Mouse (Mus musculus): ENCODE results near the gene Wnt3a. TPM values are rescaled to one million over a fixed set of nuclear protein-coding genes. Genes with fewer than 3 reads are reported as not detected.
"Not testable (repeated sequence)": the region's sequence is repeated elsewhere in the genome, so short reads cannot be mapped to it uniquely, and the experiment has no call there.

Gene Wnt3a
- polyA plus RNA-seq, 1 experiment, result 0.04 TPM

GRCm38 (mm10) chr11:59225167-59225566, 65.4 kb downstream of the Wnt3a start:
- no peak for DNase-seq (ENCODE audit: extremely low spot score in 1 of 2, low spot score in 1 of 2)

- no peak for DNase-seq (ENCODE audit: extremely low spot score in 1 of 2, low spot score in 1 of 2)
Measured at GRCm38 (mm10) chr11:59224470-59224869, 66.1 kb downstream of the Wnt3a start.

- no peak for DNase-seq (ENCODE audit: extremely low spot score in 1 of 2, low spot score in 1 of 2)
Measured at GRCm38 (mm10) chr11:59224025-59224424, 66.5 kb downstream of the Wnt3a start.

GRCm38 (mm10) chr11:59222306-59222705, 68.2 kb downstream of the Wnt3a start:
- no peak for DNase-seq (ENCODE audit: extremely low spot score in 1 of 2, low spot score in 1 of 2)

- no peak for DNase-seq (ENCODE audit: extremely low spot score in 1 of 2, low spot score in 1 of 2)
Measured at GRCm38 (mm10) chr11:59221604-59222003, 68.9 kb downstream of the Wnt3a start.

GRCm38 (mm10) chr11:59219064-59219463, 71.5 kb downstream of the Wnt3a start:
- DNase-seq (ENCODE audit: extremely low spot score in 1 of 2, low spot score in 1 of 2), result no peak

- peak in 1 of 2 experiments; percentile 61 for DNase-seq (ENCODE audit: extremely low spot score in 1 of 2, low spot score in 1 of 2)
Measured at GRCm38 (mm10) chr11:59218389-59218998, 72.1 kb downstream of the Wnt3a start.

GRCm38 (mm10) chr11:59216955-59217354, 73.6 kb downstream of the Wnt3a start:
- DNase-seq (ENCODE audit: extremely low spot score in 1 of 2, low spot score in 1 of 2), result peak in 1 of 2 experiments; percentile 60

GRCm38 (mm10) chr11:59212892-59213494, 77.6 kb downstream of the Wnt3a start:
- DNase-seq (ENCODE audit: extremely low spot score in 1 of 2, low spot score in 1 of 2), result no peak

- DNase-seq (ENCODE audit: extremely low spot score in 1 of 2, low spot score in 1 of 2), result not testable (repeated sequence)
Measured at GRCm38 (mm10) chr11:59212320-59212719, 78.2 kb downstream of the Wnt3a start.

GRCm38 (mm10) chr11:59211561-59211960, 79.0 kb downstream of the Wnt3a start:
- DNase-seq (ENCODE audit: extremely low spot score in 1 of 2, low spot score in 1 of 2), result not testable (repeated sequence)

GRCm38 (mm10) chr11:59210020-59210419, 80.5 kb downstream of the Wnt3a start:
- DNase-seq (ENCODE audit: extremely low spot score in 1 of 2, low spot score in 1 of 2), result no peak

GRCm38 (mm10) chr11:59209580-59209979, 81.0 kb downstream of the Wnt3a start:
- no peak for DNase-seq (ENCODE audit: extremely low spot score in 1 of 2, low spot score in 1 of 2)

GRCm38 (mm10) chr11:59209003-59209441, 81.5 kb downstream of the Wnt3a start:
- DNase-seq (ENCODE audit: extremely low spot score in 1 of 2, low spot score in 1 of 2), result peak in 1 of 2 experiments; percentile 69

- DNase-seq (ENCODE audit: extremely low spot score in 1 of 2, low spot score in 1 of 2), result peak; percentile 91 to 96
Measured at GRCm38 (mm10) chr11:59208153-59208831, 82.3 kb downstream of the Wnt3a start, which contains the start of gene 2310033P09Rik. Gene 2310033P09Rik (plus strand): TSS chr11:59208321.

- peak; percentile 78 to 94 for DNase-seq (ENCODE audit: extremely low spot score in 1 of 2, low spot score in 1 of 2)
Measured at GRCm38 (mm10) chr11:59202081-59202995, 88.2 kb downstream of the Wnt3a start, which contains the start of gene Mrpl55. Gene Mrpl55 (plus strand): TSS chr11:59202486.

GRCm38 (mm10) chr11:59201216-59202002, 89.1 kb downstream of the Wnt3a start:
- no peak for DNase-seq (ENCODE audit: extremely low spot score in 1 of 2, low spot score in 1 of 2)

Data from frontal cortex, adult 2 months (tissue).